Mouse (Mus musculus) stomach, embryonic 14.5 days (tissue): ENCODE data around the gene Nipal1. TPM values are rescaled to one million over a fixed set of nuclear protein-coding genes. Genes with fewer than 3 reads are reported as not detected.

ENCODE experiments used
- ATAC-seq: fragments of 200-750 bp; cut with Nextera tagmentation; 2 replicates; pipeline ENCODE4 v1.8.0; 2017; ENCODE audit warnings: low read depth, moderate TSS enrichment; ENCODE audit not compliant: insufficient number of reproducible peaks, insufficient read depth, low FRiP score
- H3K27ac ChIP-seq: fragments of 300-500 bp; sonication (generic); 2 replicates; pipeline ENCODE4 v1.5.1; 2014; ENCODE audit warnings: mild to moderate bottlenecking, low read length, moderate library complexity, mixed read lengths
- H3K27me3 ChIP-seq: fragments of 300-500 bp; sonication (generic); 2 replicates; pipeline ENCODE4 v1.6.1; 2014; ENCODE audit warnings: low read length, control low read depth, mixed read lengths; ENCODE audit not compliant: control insufficient read depth, insufficient read depth
- H3K36me3 ChIP-seq: fragments of 300-500 bp; sonication (generic); 2 replicates; pipeline ENCODE4 v1.6.1; 2014; ENCODE audit warnings: mild to moderate bottlenecking, control low read depth, low read length, moderate library complexity, mixed read lengths; ENCODE audit not compliant: control insufficient read depth, insufficient read depth
- H3K4me1 ChIP-seq: fragments of 300-500 bp; sonication (generic); 2 replicates; pipeline ENCODE4 v1.6.1; 2014; ENCODE audit warnings: low read length, control low read depth, mixed read lengths; ENCODE audit not compliant: control insufficient read depth, insufficient read depth
- H3K4me2 ChIP-seq: fragments of 300-500 bp; sonication (generic); replicated peaks from 2 replicates; pipeline ENCODE4 v1.6.1; 2014; ENCODE audit warnings: low read depth, low read length, control low read depth
- H3K4me3 ChIP-seq: fragments of 300-500 bp; sonication (generic); 2 replicates; pipeline ENCODE4 v1.5.1; 2014; ENCODE audit warnings: low read depth, low read length, control low read depth
- H3K9ac ChIP-seq: fragments of 300-500 bp; sonication (generic); replicated peaks from 2 replicates; pipeline ENCODE4 v1.6.1; 2014; ENCODE audit warnings: low read depth, mild to moderate bottlenecking, control low read depth, low read length, moderate library complexity, mixed read lengths
- H3K9me3 ChIP-seq: fragments of 300-500 bp; sonication (generic); 2 replicates; pipeline ENCODE4 v1.6.1; 2016; ENCODE audit warnings: low read depth, low read length, control low read depth; ENCODE audit not compliant: control insufficient read depth
- WGBS: fragments of 180-500 bp; shearing (Covaris S2); extraction: QIAGEN DNeasy Blood & Tissue Kit; methylation state at CpG from one replicate; pipeline ENCODE4 v1.1.7; 2014; 5-methylcytosine and 5-hydroxymethylcytosine counted together
- polyA plus RNA-seq: library from polyadenylated mRNA; unstranded; fragments of >200 nt; fragmentation: Nextera tagmentation; extraction: Ambion mirVana; gene quantifications from 2 replicates; pipeline ENCODE4 v1.2.1, GENCODE M21; 2014

The Nipal1 gene
- 3.5 and 5.1 TPM in 2 replicates for polyA plus RNA-seq

GRCm38 (mm10) chr5:72647418-72647907 is at the start of gene Nipal1:
TSS of gene Nipal1 (plus strand) at chr5:72647795.
- Histone ChIP-seq H3K27ac (no peak within 1 kb of the TSS), H3K4me3 (peak within 1 kb of the TSS; percentile 40)

GRCm38 (mm10) chr5:72601006-72601405 is 46.6 kb upstream of the Nipal1 start:
- H3K36me3 ChIP-seq: no peaks in the 10 kb centered on the region
- H3K4me1 ChIP-seq: no peaks in the 10 kb centered on the region
- H3K9ac ChIP-seq: no peak overlapping the region
- H3K4me2 ChIP-seq: no peak overlapping the region
- H3K4me3 ChIP-seq: no peak overlapping the region
- 19% methylated on average over 5 of the region's 5 CpGs for WGBS
- H3K27me3 ChIP-seq: no peaks in the 10 kb centered on the region
- peak; percentile 33; the same call in 1 of the 2 replicates for ATAC-seq
- H3K27ac ChIP-seq: no peak overlapping the region
- H3K9me3 ChIP-seq: no peaks in the 10 kb centered on the region

More at GRCm38 (mm10) chr5:72647418-72647907, at the start of gene Nipal1:
- ATAC-seq: peak; percentile 94
- under 1% methylated on average over 25 of the region's 25 CpGs for WGBS
- H3K27me3 ChIP-seq: 0 out of 2 replicates have a peak, but pooled peaks cover 5% of the 10 kb centered on the region
- H3K9me3 ChIP-seq: no peaks in the 10 kb centered on the region
- H3K36me3 ChIP-seq: no peaks in the 10 kb centered on the region
- peak within 1 kb of the TSS; percentile 14; the same call in 1 of the 2 replicates for H3K9ac ChIP-seq
- no peaks in the 10 kb centered on the region for H3K4me1 ChIP-seq
- peak within 1 kb of the TSS; percentile 91 for H3K4me2 ChIP-seq

- Histone ChIP-seq H3K27ac (no peak overlapping the region), H3K4me1 (no peaks in the 10 kb centered on the region), H3K9me3 (no peaks in the 10 kb centered on the region), H3K9ac (no peak overlapping the region), H3K4me3 (no peak overlapping the region), H3K27me3 (no peaks in the 10 kb centered on the region), H3K36me3 (no peaks in the 10 kb centered on the region), H3K4me2 (no peak overlapping the region)
- 76% methylated on average over 4 of the region's 4 CpGs for WGBS
- ATAC-seq: no peak
These were observed 44.5 kb upstream of the Nipal1 start for GRCm38 (mm10) chr5:72603138-72603537.

- ATAC-seq: no peak
- WGBS: 75% methylated on average over 4 of the region's 4 CpGs
- Histone ChIP-seq H3K27ac (no peak overlapping the region), H3K4me2 (no peak overlapping the region), H3K27me3 (no peaks in the 10 kb centered on the region), H3K9ac (no peak overlapping the region), H3K36me3 (no peaks in the 10 kb centered on the region), H3K4me1 (no peaks in the 10 kb centered on the region), H3K4me3 (no peak overlapping the region), H3K9me3 (no peaks in the 10 kb centered on the region)
These were observed 30.2 kb upstream of the Nipal1 start for GRCm38 (mm10) chr5:72617413-72617812.

GRCm38 (mm10) chr5:72621022-72621421 is 26.6 kb upstream of the Nipal1 start:
- no peak for ATAC-seq
- H3K4me1 ChIP-seq: no peaks in the 10 kb centered on the region
- no peak overlapping the region for H3K4me2 ChIP-seq
- no peaks in the 10 kb centered on the region for H3K9me3 ChIP-seq
- H3K9ac ChIP-seq: no peak overlapping the region
- no peak overlapping the region for H3K27ac ChIP-seq
- H3K4me3 ChIP-seq: no peak overlapping the region
- WGBS: 77% methylated on average over 1 of the region's 1 CpGs
- no peaks in the 10 kb centered on the region for H3K27me3 ChIP-seq
- no peaks in the 10 kb centered on the region for H3K36me3 ChIP-seq

- Histone ChIP-seq H3K27me3 (no peaks in the 10 kb centered on the region), H3K9ac (no peak overlapping the region), H3K27ac (no peak overlapping the region), H3K36me3 (no peaks in the 10 kb centered on the region), H3K4me2 (no peak overlapping the region), H3K9me3 (no peaks in the 10 kb centered on the region), H3K4me3 (no peak overlapping the region), H3K4me1 (no peaks in the 10 kb centered on the region)
- ATAC-seq: no peak
- whole genome bisulfite sequencing: 91% methylated on average over 6 of the region's 6 CpGs
These were observed 17.6 kb upstream of the Nipal1 start for GRCm38 (mm10) chr5:72630026-72630425.

- Histone ChIP-seq H3K9me3 (no peaks in the 10 kb centered on the region), H3K4me1 (no peaks in the 10 kb centered on the region), H3K27me3 (no peaks in the 10 kb centered on the region), H3K4me2 (no peak overlapping the region), H3K36me3 (no peaks in the 10 kb centered on the region), H3K27ac (no peak overlapping the region), H3K4me3 (no peak overlapping the region), H3K9ac (no peak overlapping the region)
- no peak for ATAC-seq
- WGBS: 85% methylated on average over 9 of the region's 9 CpGs
These were observed 12.8 kb upstream of the Nipal1 start for GRCm38 (mm10) chr5:72634791-72635271.

- Histone ChIP-seq H3K27me3 (no peaks in the 10 kb centered on the region), H3K36me3 (no peaks in the 10 kb centered on the region), H3K4me1 (no peaks in the 10 kb centered on the region), H3K4me3 (no peak overlapping the region), H3K9ac (no peak overlapping the region), H3K27ac (no peak overlapping the region), H3K9me3 (no peaks in the 10 kb centered on the region), H3K4me2 (no peak overlapping the region)
- 54% methylated on average over 3 of the region's 3 CpGs for WGBS
- ATAC-seq: no peak
These were observed 11.5 kb upstream of the Nipal1 start for GRCm38 (mm10) chr5:72636122-72636521.

GRCm38 (mm10) chr5:72636576-72636975 is 11.0 kb upstream of the Nipal1 start:
- Histone ChIP-seq H3K4me1 (no peaks in the 10 kb centered on the region), H3K4me3 (no peak overlapping the region), H3K9ac (no peak overlapping the region), H3K4me2 (no peak overlapping the region), H3K9me3 (no peaks in the 10 kb centered on the region), H3K27me3 (no peaks in the 10 kb centered on the region), H3K36me3 (no peaks in the 10 kb centered on the region), H3K27ac (no peak overlapping the region)
- no peak for ATAC-seq
- 80% methylated on average over 3 of the region's 3 CpGs for WGBS
